In genomic region chr14:76599706-76600105, GRCm38 (mm10) we compare ENCODE assay signal across 12 mouse cellular contexts. TPM values are rescaled to one million over a fixed set of nuclear protein-coding genes. Genes with fewer than 3 reads are reported as not detected.
DNase-seq lines count a peak whose midpoint lies in the region; ATAC-seq lines count a peak whose summit lies in the region.
"Had no signal": no experiment of that assay in that cellular context is flagged by ENCODE, and none has a peak within 500 bp of the region (broad histone marks: within the 10 kb centered on the region; RNA-seq: fewer than 3 reads in every experiment).

No protein-coding gene starts in this region.

- peaks cover 29% of the 10 kb centered on the region for H3K4me1 ChIP-seq in heart, embryonic 12.5 days (replicated peaks)
- peaks cover 31% of the 10 kb centered on the region for H3K4me1 ChIP-seq in midbrain, embryonic 10.5 days
- 0 out of 2 replicates have a peak, but pooled peaks cover 10% of the 10 kb centered on the region for H3K4me1 ChIP-seq in midbrain, embryonic 14.5 days (ENCODE audit: control insufficient read depth, insufficient read depth, low read length)

- no peak overlapping the region for H3K4me3 ChIP-seq in heart, embryonic 12.5 days
- no peak overlapping the region for H3K4me3 ChIP-seq in midbrain, embryonic 10.5 days
- H3K4me3 ChIP-seq in midbrain, embryonic 14.5 days (replicated peaks; ENCODE audit: low read depth, low read length): no peak overlapping the region
- H3K4me3 ChIP-seq: limb, embryonic 13.5 days had no signal

- H3K27ac ChIP-seq in heart, embryonic 12.5 days (ENCODE audit: poor library complexity, severe bottlenecking): no peak overlapping the region
- peak overlapping the region; percentile 86; the same call in 1 of the 2 replicates for H3K27ac ChIP-seq in midbrain, embryonic 10.5 days (replicated peaks)
- no peak overlapping the region for H3K27ac ChIP-seq in midbrain, embryonic 14.5 days (replicated peaks; ENCODE audit: low read depth, low read length)

- no peak for ATAC-seq in heart, embryonic 12.5 days (ENCODE audit: insufficient number of reproducible peaks, low FRiP score)
- no peak for ATAC-seq in midbrain, embryonic 14.5 days (ENCODE audit: low FRiP score, low TSS enrichment)

- no peaks in the 10 kb centered on the region for H3K36me3 ChIP-seq in heart, embryonic 12.5 days
- H3K36me3 ChIP-seq in midbrain, embryonic 10.5 days: no peaks in the 10 kb centered on the region
- no peaks in the 10 kb centered on the region for H3K36me3 ChIP-seq in midbrain, embryonic 14.5 days (ENCODE audit: control insufficient read depth, insufficient read depth, low read length)
- H3K36me3 ChIP-seq: limb, embryonic 13.5 days had no signal

- WGBS in heart, embryonic 12.5 days: 37% methylated on average over 4 of the region's 4 CpGs
- WGBS in midbrain, embryonic 10.5 days: 49% methylated on average over 4 of the region's 4 CpGs
- 41% methylated on average over 4 of the region's 4 CpGs for WGBS in midbrain, embryonic 14.5 days

- no peak overlapping the region for H3K9ac ChIP-seq in heart, embryonic 12.5 days
- no peak overlapping the region for H3K9ac ChIP-seq in midbrain, embryonic 14.5 days (replicated peaks; ENCODE audit: low read length)
- H3K9ac ChIP-seq: limb, embryonic 13.5 days had no signal

- H3K4me2 ChIP-seq in heart, embryonic 12.5 days: peak overlapping the region; percentile 70
- H3K4me2 ChIP-seq in midbrain, embryonic 14.5 days (ENCODE audit: low read length): no peak overlapping the region

- H3K9me3 ChIP-seq in heart, embryonic 12.5 days (replicated peaks): 0 out of 2 replicates have a peak, but pooled peaks cover 2% of the 10 kb centered on the region
- no peaks in the 10 kb centered on the region for H3K9me3 ChIP-seq in midbrain, embryonic 10.5 days (replicated peaks)
- no peaks in the 10 kb centered on the region for H3K9me3 ChIP-seq in midbrain, embryonic 14.5 days (ENCODE audit: control insufficient read depth, low read length)
- H3K9me3 ChIP-seq: limb, embryonic 13.5 days had no signal

- peak; percentile 50 to 58 for DNase-seq in cerebellum, postnatal 10 days
- no peak for DNase-seq in cerebellum, postnatal 4 days (ENCODE audit: low spot score in 2 of 2)
- no peak for DNase-seq in heart, adult 8-10 months (ENCODE audit: low spot score)
- DNase-seq in midbrain, embryonic 10.5 days (ENCODE audit: low spot score): no peak
- DNase-seq in midbrain, embryonic 14.5 days: no peak
- DNase-seq in urinary bladder, postnatal 10 days (ENCODE audit: low spot score): no peak
- DNase-seq in lung, postnatal 36 days: no peak
- DNase-seq: adrenal gland, postnatal 14 days; kidney, postnatal 14 days had no signal

- H3K27me3 ChIP-seq in heart, embryonic 12.5 days (replicated peaks): no peaks in the 10 kb centered on the region
- no peaks in the 10 kb centered on the region; the same call in 1 of the 2 replicates for H3K27me3 ChIP-seq in midbrain, embryonic 10.5 days (ENCODE audit: low read depth, poor library complexity, severe bottlenecking)
- H3K27me3 ChIP-seq in midbrain, embryonic 14.5 days (ENCODE audit: control insufficient read depth, insufficient read depth, low read length): no peaks in the 10 kb centered on the region
- H3K27me3 ChIP-seq: limb, embryonic 13.5 days had no signal

RNA-seq across cellular contexts. Expression of gene Serp2, which starts 43.0 kb away (rescaled TPM):
- polyA plus RNA-seq in heart, embryonic 12.5 days (2016; fragmentation: Nextera tagmentation; extraction: Ambion mirVana): 18.5 and 18.8 TPM in 2 replicates
- 1 to 10 TPM in 1 of 4 experiments, under 1 TPM in 1, not detected in 2; 0.54 to 1.0 TPM for total RNA-seq in heart, adult 8-10 months (2022)
- 30.2 and 37.3 TPM in 2 replicates for polyA plus RNA-seq in midbrain, embryonic 10.5 days (2016; fragmentation: Nextera tagmentation; extraction: Ambion mirVana)
- 153 and 230 TPM in 2 replicates for polyA plus RNA-seq in midbrain, embryonic 14.5 days (2014; fragmentation: Nextera tagmentation; extraction: Ambion mirVana)
- total RNA-seq: granulocyte monocyte progenitor cell, adult 5-6 weeks had no signal

Comparison
In these comparisons a context has a peak if more than half of its experiments do, and no peak if none do; other contexts are left out.
1. DNase-seq: peak in cerebellum, postnatal 10 days (2 of 2); none in cerebellum, postnatal 4 days (0 of 2), heart, adult 8-10 months (single experiment), midbrain, embryonic 10.5 days (single experiment), midbrain, embryonic 14.5 days (single experiment), urinary bladder, postnatal 10 days (single experiment) and lung, postnatal 36 days (single experiment).